Mouse (Mus musculus): ENCODE measurements around the gene Btbd35f11. TPM values are rescaled to one million over a fixed set of nuclear protein-coding genes. Genes with fewer than 3 reads are reported as not detected.

Gene Btbd35f11
- not detected in 2 replicates for polyA plus RNA-seq (2015; fragmentation: Nextera tagmentation; extraction: Ambion mirVana)

DNA sequence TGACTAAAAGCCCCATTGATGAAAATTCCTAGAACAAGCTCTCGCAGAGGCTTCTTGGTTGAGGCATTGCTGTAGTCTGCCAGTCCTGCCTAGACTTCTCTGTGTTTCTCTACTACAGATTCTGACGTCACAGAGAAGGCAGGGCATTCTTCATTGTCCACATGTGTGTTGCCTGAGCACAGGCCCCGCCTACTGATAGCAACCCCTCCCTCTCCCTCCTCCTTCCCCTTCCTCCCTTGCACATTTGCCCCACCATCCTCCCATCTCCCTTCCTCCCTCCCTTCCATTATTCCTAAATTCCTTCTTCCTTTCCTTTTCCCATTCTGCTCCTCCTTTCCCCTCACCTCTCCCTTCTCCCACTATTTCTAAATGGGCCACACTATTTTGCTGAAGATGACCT, at the start of gene Btbd35f11:
Gene Btbd35f11, minus strand, starts transcription at position 101 of the 400 bp plus-strand sequence.

Other genes starting within 250 kb of the Btbd35f11 start
- gene Btbd35f24, start 247.9 kb downstream of the Btbd35f11 start, polyA plus RNA-seq (2015; fragmentation: Nextera tagmentation; extraction: Ambion mirVana) = not detected in 2 replicates

All from skeletal muscle tissue, postnatal 0 days (tissue).